7 mouse cellular contexts compared by ENCODE assay signal in genomic region chr7:46639692-46640031, GRCm38 (mm10). TPM values are rescaled to one million over a fixed set of nuclear protein-coding genes. Genes with fewer than 3 reads are reported as not detected.
DNase-seq lines count a peak whose midpoint lies in the region; ATAC-seq lines count a peak whose summit lies in the region.

Gene Sergef, minus strand, starts transcription at chr7:46639807.

- H3K4me2 ChIP-seq in hindbrain, embryonic 16.5 days (ENCODE audit: low read length) = peak within 1 kb of the TSS; percentile 92

- DNase-seq in adipocyte (ENCODE audit: low spot score) = peak; percentile 55
- peak; percentile 62 to 84 for DNase-seq in cerebellum, postnatal 4 days (ENCODE audit: low spot score in 2 of 2)
- peak; percentile 93 for DNase-seq in gastrocnemius, adult 18-20 months (ENCODE audit: low spot score)
- DNase-seq in left cerebral cortex, adult 8-10 months (ENCODE audit: low spot score in 2 of 2) = peak; percentile 72 to 90
- DNase-seq in right cerebral cortex, postnatal 10 days (ENCODE audit: low spot score in 2 of 2) = peak; percentile 94

- under 1% methylated on average over 30 of the region's 30 CpGs for whole genome bisulfite sequencing in hindbrain, embryonic 16.5 days

- peak; percentile 97 for ATAC-seq in hindbrain, embryonic 16.5 days

- peak within 1 kb of the TSS; percentile 87 for H3K27ac ChIP-seq in hindbrain, embryonic 16.5 days (ENCODE audit: low read depth, low read length)

- peak within 1 kb of the TSS; percentile 80 for H3K9ac ChIP-seq in hindbrain, embryonic 16.5 days (ENCODE audit: low read depth, low read length)

- peaks cover 7% of the 10 kb centered on the region for H3K4me1 ChIP-seq in hindbrain, embryonic 16.5 days (ENCODE audit: control insufficient read depth, insufficient read depth, low read depth, low read length)
- peaks cover 37% of the 10 kb centered on the region for H3K4me1 ChIP-seq in megakaryocyte, embryonic 14.5 days

- peak within 1 kb of the TSS; percentile 74 for H3K4me3 ChIP-seq in hindbrain, embryonic 16.5 days (ENCODE audit: low read length)
- H3K4me3 ChIP-seq in megakaryocyte, embryonic 14.5 days (replicated peaks) = peak within 1 kb of the TSS; percentile 95

- H3K36me3 ChIP-seq in hindbrain, embryonic 16.5 days (ENCODE audit: control insufficient read depth, insufficient read depth, low read length) = no peaks in the 10 kb centered on the region
- peaks cover 6% of the 10 kb centered on the region for H3K36me3 ChIP-seq in megakaryocyte, embryonic 14.5 days (replicated peaks; ENCODE audit: low read length)

- H3K27me3 ChIP-seq in hindbrain, embryonic 16.5 days (replicated peaks; ENCODE audit: control insufficient read depth, insufficient read depth, low read length) = no peaks in the 10 kb centered on the region
- peaks cover 30% of the 10 kb centered on the region for H3K27me3 ChIP-seq in megakaryocyte, embryonic 14.5 days (replicated peaks)

- no peaks in the 10 kb centered on the region for H3K9me3 ChIP-seq in hindbrain, embryonic 16.5 days (ENCODE audit: control insufficient read depth, low read length)
- no peaks in the 10 kb centered on the region for H3K9me3 ChIP-seq in megakaryocyte, embryonic 14.5 days

RNA-seq across cellular contexts. Expression of gene Sergef, which starts in this region (rescaled TPM):
- total RNA-seq in gastrocnemius, adult 18-20 months (2021) = 1 to 10 TPM; 3.9 to 4.3 TPM
- polyA plus RNA-seq in hindbrain, embryonic 16.5 days (2015; fragmentation: Nextera tagmentation; extraction: Ambion mirVana) = 42.2 and 50.6 TPM in 2 replicates
- 10 to 100 TPM; 66.3 to 76.8 (median 71.3) TPM for total RNA-seq in left cerebral cortex, adult 8-10 months (2022)
- polyA plus RNA-seq in megakaryocyte, embryonic 14.5 days (2012; ENCODE audit: insufficient read depth, low replicate concordance) = 2.4 TPM in 1 of 2 replicates, not detected in the other

Comparison
In these comparisons a context has a peak if more than half of its experiments do, and no peak if none do; other contexts are left out.
1. Peak in every context shown above with its lines: DNase-seq, ATAC-seq, H3K4me3 ChIP-seq and H3K27ac ChIP-seq.
2. RNA of gene Sergef (total RNA-seq): 66.3 to 76.8 TPM in left cerebral cortex, adult 8-10 months; 3.9 to 4.3 TPM in gastrocnemius, adult 18-20 months; every median in the first group is over 10 times any median in the second.
3. RNA of gene Sergef (polyA plus RNA-seq): 42.2 to 50.6 TPM in hindbrain, embryonic 16.5 days; 2.4 TPM in megakaryocyte, embryonic 14.5 days; every median in the first group is over 10 times any median in the second.